Mouse (Mus musculus): ENCODE data around the gene D630003M21Rik. TPM values are rescaled to one million over a fixed set of nuclear protein-coding genes. Genes with fewer than 3 reads are reported as not detected.

D630003M21Rik gene
- total RNA-seq (2021), result 1 to 10 TPM; 4.1 to 4.4 TPM
- long read RNA-seq, experiment 1, partial matches to known transcripts, result 0 of 2 reads
- long read RNA-seq, experiment 1, other reads (novel, unspliced or antisense), result 1 of 2 reads
- long read RNA-seq, experiment 2, partial matches to known transcripts, result 0 of 4 reads
- long read RNA-seq, experiment 2, other reads (novel, unspliced or antisense), result 1 of 4 reads

DNA sequence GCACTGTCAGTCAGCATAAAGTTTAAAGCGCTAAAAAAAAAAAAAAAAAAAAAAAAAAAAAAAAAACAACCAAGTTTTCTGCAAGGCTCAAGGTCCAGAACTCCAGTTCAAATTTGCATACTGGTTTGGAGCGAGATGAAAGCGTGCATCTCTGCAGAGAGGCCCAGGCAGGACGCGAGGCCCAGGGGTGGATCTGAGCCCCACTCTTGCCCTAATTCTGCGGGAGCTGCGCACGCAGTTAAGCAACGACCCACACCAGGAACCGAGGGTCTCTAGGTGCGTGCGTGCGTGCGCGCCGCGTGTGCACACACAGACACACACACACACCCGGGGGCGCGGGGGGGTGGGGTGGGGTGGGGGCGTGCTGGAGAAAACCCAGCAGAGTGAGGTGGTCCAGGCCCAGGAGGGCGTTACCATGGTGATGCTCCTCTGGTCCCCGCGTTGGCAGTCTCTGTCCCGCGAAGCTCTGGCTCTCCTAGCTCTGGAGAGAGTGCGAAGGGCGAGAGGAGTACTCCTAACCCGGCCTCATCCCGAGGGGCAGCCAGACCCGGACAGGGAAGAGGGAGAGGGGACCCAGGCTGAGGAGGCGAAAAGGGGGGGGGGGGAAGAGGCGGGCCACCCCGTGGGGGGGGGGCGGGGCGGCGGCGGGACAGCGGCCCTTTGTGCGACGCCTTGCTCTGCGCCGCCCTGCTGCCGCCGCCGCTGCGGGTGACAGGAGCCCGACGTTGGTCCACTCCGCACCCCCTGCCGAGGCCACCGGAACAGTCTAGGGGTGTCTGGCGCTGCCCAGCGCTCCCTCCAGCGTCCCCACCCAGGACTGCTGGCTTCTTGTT lies at the start of gene D630003M21Rik:
Gene D630003M21Rik (minus strand): TSS at position 553 of the 833 bp plus-strand sequence.
- peak within 1 kb of the TSS; percentile 53 for H3K4me3 ChIP-seq
- peak; percentile 56 for TF ChIP-seq CTCF (conservative IDR thresholded peaks at IDR 0.05)
- no peak for DNase-seq (ENCODE audit: low spot score in 2 of 2)
- H3K27ac ChIP-seq, result peak within 1 kb of the TSS; percentile 75

DNA sequence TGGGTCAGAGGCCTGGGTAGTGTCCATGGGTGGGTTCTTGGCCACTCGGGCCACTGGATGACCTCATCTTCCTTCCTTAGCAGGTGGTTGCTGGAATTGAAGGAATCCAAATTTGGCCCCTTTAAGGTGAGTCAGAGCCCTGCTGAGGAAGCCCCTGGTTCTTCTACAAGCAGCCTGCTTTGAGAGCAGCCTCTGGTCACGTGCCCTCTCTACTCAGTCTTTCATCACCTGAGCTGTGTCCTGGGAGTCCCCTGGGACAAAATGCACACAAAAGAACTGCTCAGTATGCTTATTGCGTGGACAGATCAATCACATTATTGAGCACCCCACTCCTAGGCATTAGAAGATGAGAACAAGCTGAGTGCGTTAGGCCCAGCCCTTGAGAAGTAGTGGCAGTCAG lies 47.9 kb upstream of the D630003M21Rik start:
- H3K27ac ChIP-seq, result no peak overlapping the region
- no peak for TF ChIP-seq CTCF (conservative IDR thresholded peaks at IDR 0.05)
- no peak overlapping the region for H3K4me3 ChIP-seq
- DNase-seq (ENCODE audit: low spot score in 2 of 2), result no peak

DNA sequence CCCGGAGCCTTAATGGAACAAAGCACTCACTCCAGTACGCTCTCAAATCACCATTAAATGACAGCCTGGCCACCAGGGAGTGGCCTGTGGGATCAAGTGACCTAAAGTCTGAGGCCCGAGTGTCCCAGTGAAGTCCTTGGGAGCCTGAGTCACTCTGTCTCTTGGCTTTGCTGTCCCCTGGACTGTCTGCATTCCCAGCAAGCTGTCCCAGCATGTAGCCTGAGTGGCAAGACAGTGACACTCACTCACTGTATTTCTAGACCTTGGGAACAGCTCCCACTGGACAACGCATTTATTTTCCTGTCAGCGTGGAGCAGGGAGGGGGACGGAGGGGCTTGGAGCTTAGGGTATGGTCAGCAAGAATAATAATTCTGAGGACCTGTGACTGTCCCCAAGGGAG lies 47.4 kb upstream of the D630003M21Rik start:
- Histone ChIP-seq H3K27ac (no peak overlapping the region), H3K4me3 (no peak overlapping the region)
- no peak for DNase-seq (ENCODE audit: low spot score in 2 of 2)
- TF ChIP-seq CTCF (conservative IDR thresholded peaks at IDR 0.05), result no peak

DNA sequence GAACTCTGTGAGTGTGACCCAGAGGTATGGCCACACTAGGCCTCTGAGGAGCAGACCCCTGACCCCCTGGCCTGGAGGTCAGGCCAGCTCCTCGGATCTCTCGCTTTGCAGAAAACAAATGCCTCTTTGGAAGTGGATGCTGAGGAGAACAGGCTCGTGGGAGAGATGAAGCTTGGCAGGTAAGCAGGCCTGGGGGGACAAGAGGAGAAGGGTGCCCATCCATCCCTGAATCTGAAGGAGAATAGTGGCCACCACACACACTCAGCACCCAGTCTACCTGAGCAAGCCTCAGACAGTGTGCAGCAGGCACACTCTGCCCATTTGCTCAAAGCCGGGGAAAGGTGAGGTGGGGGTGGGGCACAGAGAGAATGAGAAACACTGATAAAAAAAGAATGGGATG lies 46.8 kb upstream of the D630003M21Rik start:
- Histone ChIP-seq H3K27ac (no peak overlapping the region), H3K4me3 (no peak overlapping the region)
- no peak for TF ChIP-seq CTCF (conservative IDR thresholded peaks at IDR 0.05)
- no peak for DNase-seq (ENCODE audit: low spot score in 2 of 2)

DNA sequence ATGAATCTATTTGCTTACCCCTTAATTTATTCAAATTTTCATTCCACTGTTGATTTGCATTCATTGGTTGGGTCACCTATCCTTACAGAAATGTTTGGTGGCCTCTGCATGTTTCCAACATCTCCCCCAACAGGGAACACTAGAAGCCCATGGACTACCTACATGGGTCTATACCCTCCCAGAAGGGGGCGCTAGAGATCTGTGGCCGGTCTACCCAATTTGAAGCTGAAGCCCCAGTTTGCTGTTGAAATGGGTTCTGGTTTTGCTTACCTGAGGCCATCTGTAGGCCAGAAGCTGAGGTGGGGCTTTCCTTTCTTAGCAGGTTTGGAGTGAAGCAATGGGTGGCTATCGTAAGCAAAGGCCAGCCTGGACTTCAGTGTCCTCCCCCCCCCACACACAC lies 46.3 kb upstream of the D630003M21Rik start:
- H3K4me3 ChIP-seq, result no peak overlapping the region
- no peak overlapping the region for H3K27ac ChIP-seq
- DNase-seq (ENCODE audit: low spot score in 2 of 2), result no peak
- peak; percentile 55 for TF ChIP-seq CTCF (conservative IDR thresholded peaks at IDR 0.05)

DNA sequence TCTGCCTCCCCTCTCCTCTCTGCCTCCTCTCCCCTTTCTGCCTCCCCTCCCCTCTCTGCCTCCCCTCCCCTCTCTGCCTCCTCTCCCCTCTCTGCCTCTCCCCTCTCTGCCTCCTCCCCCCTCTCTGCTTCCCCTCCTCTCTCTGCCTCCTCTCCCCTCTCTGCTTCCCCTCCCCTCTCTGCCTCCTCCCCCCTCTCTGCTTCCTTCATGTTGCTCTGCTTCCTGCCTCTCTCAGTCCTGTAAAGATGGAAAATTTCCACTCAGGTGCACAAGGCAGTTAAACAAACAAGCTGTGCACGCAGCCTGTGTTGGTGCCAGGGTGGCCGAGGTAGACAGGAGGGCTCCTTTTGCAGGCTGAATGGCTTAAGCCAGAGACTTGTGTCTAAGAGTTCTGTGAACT lies 44.6 kb upstream of the D630003M21Rik start:
- no peak overlapping the region for H3K27ac ChIP-seq
- no peak for DNase-seq (ENCODE audit: low spot score in 2 of 2)
- TF ChIP-seq CTCF (conservative IDR thresholded peaks at IDR 0.05), result no peak
- no peak overlapping the region for H3K4me3 ChIP-seq

DNA sequence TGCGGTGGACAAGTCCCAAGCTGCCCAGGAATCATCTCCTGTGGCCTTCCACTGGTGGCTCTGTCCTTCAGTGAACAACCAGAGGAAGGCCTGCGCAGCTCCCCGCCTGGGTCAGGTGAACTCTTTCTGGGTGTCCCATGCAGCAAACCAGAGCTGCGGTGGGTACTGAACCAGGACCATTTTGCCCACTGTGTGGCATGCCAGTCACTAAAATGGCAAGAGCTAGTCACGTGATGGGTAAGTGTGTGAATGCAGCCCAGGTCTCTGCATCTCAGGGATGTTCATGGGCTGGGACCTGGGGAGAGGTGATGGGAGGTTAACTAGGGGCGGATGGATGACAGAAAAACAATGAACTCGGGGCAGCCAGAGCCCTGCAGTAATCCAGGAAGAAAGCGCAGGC lies 41.0 kb upstream of the D630003M21Rik start:
- no peak for TF ChIP-seq CTCF (conservative IDR thresholded peaks at IDR 0.05)
- Histone ChIP-seq H3K27ac (no peak overlapping the region), H3K4me3 (no peak overlapping the region)
- no peak for DNase-seq (ENCODE audit: low spot score in 2 of 2)

DNA sequence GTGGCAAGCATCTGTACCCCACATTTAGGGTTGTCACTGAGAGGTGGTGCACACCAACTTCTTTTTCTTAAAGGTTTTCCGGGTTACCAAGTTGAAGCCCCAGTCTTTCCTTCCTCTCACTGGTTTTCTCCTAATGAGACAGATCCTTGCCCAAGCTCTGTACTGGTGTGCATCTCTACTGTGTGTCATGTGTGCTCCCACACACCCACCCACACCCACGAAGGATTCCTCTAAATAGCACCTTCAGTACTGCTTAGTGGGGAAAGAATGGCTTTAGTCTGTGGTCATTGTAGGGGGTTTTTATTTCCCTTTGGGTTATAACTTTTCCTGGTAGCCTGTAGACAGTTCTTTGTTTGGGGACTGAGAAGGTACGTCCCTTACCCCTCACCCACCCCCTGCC lies 35.9 kb upstream of the D630003M21Rik start:
- no peak for TF ChIP-seq CTCF (conservative IDR thresholded peaks at IDR 0.05)
- DNase-seq (ENCODE audit: low spot score in 2 of 2), result no peak
- H3K27ac ChIP-seq, result no peak overlapping the region
- H3K4me3 ChIP-seq, result no peak overlapping the region

DNA sequence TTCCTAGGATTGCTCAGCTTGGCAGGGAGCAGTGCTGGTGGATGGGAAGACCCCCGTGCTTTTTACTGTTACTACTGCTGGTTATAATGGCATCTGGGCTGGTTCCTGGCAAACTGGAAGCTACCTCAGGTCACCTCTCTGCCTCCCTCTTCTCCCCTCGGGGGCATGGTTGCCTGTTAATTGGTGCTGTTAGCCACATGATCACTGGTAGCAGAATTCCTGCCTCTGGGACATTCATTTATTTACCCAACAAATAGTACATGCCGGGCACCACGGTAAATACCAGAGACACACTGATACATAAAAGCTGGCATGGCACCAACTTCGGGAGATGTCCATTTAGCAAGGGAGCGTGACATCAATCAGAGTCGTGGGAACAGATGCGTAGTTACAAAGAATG lies 30.5 kb upstream of the D630003M21Rik start:
- DNase-seq (ENCODE audit: low spot score in 2 of 2), result no peak
- Histone ChIP-seq H3K4me3 (no peak overlapping the region), H3K27ac (no peak overlapping the region)
- TF ChIP-seq CTCF (conservative IDR thresholded peaks at IDR 0.05), result no peak

DNA sequence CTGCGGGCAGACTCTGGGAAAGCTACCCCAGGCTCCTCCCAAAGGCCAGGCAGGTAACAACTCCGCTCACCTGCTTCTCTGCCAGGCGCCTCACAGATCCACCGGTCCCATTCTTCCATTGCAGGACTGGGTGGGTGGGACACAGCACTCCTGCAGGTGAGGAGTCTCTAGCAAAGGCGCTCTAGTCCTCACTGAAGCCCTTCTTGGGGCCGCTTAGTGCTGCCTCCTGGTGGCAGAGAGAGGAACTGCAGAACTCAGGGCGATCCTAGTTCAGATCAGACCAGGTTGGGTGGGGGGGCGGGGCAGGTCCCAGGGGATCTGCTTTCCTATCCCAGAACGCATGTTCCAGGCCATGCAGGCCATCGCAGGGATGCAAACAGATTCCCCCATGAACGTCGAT lies 29.8 kb upstream of the D630003M21Rik start:
- Histone ChIP-seq H3K4me3 (no peak overlapping the region), H3K27ac (no peak overlapping the region)
- peak; percentile 81 for TF ChIP-seq CTCF (conservative IDR thresholded peaks at IDR 0.05)
- DNase-seq (ENCODE audit: low spot score in 2 of 2), result peak; percentile 16 to 67

DNA sequence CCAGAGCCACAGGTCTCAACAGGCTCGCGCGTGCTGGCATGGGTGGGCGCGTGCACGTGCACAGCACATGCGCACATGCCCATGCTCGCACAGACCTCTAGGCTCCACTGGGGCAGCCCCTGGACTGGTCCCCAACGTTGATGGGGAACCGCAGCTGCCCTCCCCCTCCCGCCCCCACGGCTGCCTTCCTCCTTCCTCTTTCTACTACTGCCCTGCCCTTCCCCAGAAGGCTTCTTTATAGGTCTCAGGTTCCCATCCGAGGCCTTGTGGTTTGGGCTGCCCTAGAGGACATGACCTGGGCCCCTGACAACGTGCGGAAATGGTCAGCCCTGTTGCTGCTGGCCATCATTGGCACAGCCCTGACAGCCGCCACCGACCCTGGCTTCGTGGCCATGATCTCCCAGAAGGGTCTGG lies 29.0 kb upstream of the D630003M21Rik start, which contains the start of gene Bpi:
Gene Bpi (plus strand): TSS at position 90 of the 414 bp plus-strand sequence.
- TF ChIP-seq CTCF (conservative IDR thresholded peaks at IDR 0.05), result no peak
- Histone ChIP-seq H3K27ac (no peak within 1 kb of the TSS), H3K4me3 (no peak within 1 kb of the TSS)
- DNase-seq (ENCODE audit: low spot score in 2 of 2), result no peak

DNA sequence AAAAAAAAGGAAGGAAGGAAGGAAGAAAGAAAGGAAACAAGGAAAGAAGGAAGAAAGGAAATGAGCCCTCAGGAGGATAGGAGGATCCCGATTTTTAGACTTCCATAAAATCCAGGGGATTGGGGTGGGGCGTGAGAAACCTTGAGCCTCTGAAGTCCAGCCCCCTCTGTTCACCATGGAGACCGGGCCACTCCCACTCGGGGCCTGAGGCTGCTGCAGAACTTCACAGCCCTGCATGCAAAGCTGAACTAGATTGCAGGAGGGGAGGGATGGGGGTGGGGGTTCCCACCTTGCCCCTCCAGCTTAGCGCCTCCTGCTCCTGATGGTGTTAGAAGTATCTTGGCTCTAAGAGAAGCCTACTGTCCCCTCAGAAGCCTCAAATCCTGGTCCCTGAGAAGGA lies 27.9 kb upstream of the D630003M21Rik start:
- TF ChIP-seq CTCF (conservative IDR thresholded peaks at IDR 0.05), result no peak
- DNase-seq (ENCODE audit: low spot score in 2 of 2), result no peak
- Histone ChIP-seq H3K27ac (no peak overlapping the region), H3K4me3 (no peak overlapping the region)

DNA sequence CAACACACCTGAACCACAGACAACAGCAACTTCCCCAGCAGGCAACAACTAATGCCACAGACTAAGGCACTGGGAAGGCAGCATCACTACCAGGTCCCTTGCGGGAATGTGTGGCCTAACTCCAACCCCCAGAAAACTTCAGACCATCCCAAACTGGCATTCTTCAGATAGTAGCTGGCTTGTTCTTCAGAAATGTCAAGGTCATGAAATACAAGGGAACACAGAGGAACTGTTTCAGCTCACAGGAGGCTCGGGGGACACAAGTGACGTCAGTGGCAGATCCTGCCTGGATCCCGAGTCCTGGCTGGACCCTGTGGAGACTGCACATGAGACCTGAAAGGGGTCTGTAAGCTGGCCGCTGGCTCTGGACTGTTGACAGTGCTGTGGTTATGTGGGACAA lies 24.8 kb upstream of the D630003M21Rik start:
- Histone ChIP-seq H3K4me3 (no peak overlapping the region), H3K27ac (no peak overlapping the region)
- no peak for DNase-seq (ENCODE audit: low spot score in 2 of 2)
- TF ChIP-seq CTCF (conservative IDR thresholded peaks at IDR 0.05), result no peak

DNA sequence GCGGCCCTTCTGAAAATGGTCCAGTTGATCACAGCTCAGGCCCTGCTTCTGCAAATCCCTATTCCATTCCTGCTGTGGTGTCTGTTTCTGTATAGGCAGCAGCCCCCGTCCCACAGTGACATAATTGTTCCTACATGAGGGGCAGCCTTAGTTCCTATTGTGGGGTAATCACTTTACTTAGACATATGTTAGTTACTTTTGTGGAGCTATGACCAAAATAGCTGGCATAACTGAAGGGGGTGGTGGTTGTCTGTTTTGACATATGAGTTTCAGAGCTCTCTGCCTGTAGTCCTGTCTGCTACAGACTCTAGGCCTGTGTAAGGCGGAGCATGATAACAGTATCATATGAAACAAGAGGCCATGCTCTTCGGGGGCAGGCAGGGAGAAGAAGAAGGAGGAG lies 21.5 kb upstream of the D630003M21Rik start:
- peak in 1 of 2 experiments; percentile 30 for DNase-seq (ENCODE audit: low spot score in 2 of 2)
- no peak for TF ChIP-seq CTCF (conservative IDR thresholded peaks at IDR 0.05)
- Histone ChIP-seq H3K27ac (no peak overlapping the region), H3K4me3 (no peak overlapping the region)

All from layer of hippocampus, adult 2 months (tissue).